Mouse (Mus musculus): ENCODE data around the gene Ctbp1. TPM values are rescaled to one million over a fixed set of nuclear protein-coding genes. Genes with fewer than 3 reads are reported as not detected.

Ctbp1 gene
- polyA plus RNA-seq (2015; fragmentation: Nextera tagmentation; extraction: Ambion mirVana): 156 and 173 TPM in 2 replicates

DNA sequence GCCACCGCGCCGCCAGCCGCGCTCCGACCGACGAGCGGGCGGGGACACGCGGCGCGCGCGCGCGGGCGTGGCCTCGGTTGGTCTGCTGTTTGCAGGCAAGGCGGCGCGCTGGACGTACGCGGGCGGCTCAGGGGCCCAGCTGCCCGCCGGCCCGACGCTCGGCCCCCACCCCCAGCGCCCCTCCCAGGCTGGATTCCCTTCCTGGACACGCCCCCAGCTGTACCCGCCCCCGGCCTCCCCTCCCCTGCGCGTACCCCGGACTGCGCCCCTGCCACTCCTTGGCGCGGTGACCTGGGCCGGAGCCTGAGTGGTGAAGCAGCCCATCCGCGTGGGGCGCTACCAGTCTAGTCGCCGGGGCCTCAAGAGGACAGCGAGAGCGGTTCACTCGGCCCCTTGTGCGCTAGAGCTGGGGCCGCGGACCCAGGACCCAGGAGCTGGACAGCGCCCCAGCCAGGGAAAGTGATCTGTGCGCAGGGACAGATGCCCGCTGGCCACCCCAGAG is at the start of gene Ctbp1:
TSS of gene Ctbp1 (minus strand) at position 42 of the 502 bp plus-strand sequence.

DNA sequence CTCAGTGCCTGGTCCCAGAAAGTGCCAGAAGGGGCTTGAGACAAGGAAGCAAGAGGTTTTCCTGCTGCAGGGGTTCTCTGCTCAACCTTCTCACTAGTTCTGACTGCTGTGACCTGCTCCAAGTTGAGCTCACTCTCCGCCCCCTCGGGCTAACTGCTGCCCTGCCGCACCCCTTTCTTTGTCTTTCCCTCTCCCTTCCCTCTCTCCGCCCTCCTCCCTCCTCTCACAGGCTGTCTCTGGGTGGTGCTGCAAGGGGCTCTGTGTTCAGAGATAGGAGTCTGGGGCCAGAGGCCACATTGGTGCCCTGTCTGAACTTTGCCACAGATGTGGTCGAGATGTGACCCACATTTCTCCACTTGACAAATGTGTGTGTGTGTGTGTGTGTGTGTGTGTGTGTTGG is 56.7 kb downstream of the Ctbp1 start, which contains the start of gene Spon2:
TSS of gene Spon2 (minus strand) at position 375 of the 400 bp plus-strand sequence.

Other genes with a start within 250 kb of the Ctbp1 start
- 0.21 TPM in 1 of 2 replicates, not detected in the other for gene Slc5a1, start 170.8 kb downstream of the Ctbp1 start, polyA plus RNA-seq (2015; fragmentation: Nextera tagmentation; extraction: Ambion mirVana)
- gene Spon2, start 56.5 kb downstream of the Ctbp1 start, polyA plus RNA-seq (2015; fragmentation: Nextera tagmentation; extraction: Ambion mirVana): 12.4 and 25.0 TPM in 2 replicates
- gene Maea, start 60.5 kb upstream of the Ctbp1 start, polyA plus RNA-seq (2015; fragmentation: Nextera tagmentation; extraction: Ambion mirVana): 96.4 and 111 TPM in 2 replicates
- gene Uvssa, start 103.6 kb upstream of the Ctbp1 start, polyA plus RNA-seq (2015; fragmentation: Nextera tagmentation; extraction: Ambion mirVana): 5.1 and 5.2 TPM in 2 replicates
- gene Nkx1-1, start 159.0 kb upstream of the Ctbp1 start, polyA plus RNA-seq (2015; fragmentation: Nextera tagmentation; extraction: Ambion mirVana): not detected in 2 replicates